Mouse (Mus musculus): ENCODE measurements around the gene Crisp4. TPM values are rescaled to one million over a fixed set of nuclear protein-coding genes. Genes with fewer than 3 reads are reported as not detected.

Gene Crisp4
- polyA plus RNA-seq (2016; fragmentation: Nextera tagmentation; extraction: Ambion mirVana) = not detected in 2 replicates

DNA sequence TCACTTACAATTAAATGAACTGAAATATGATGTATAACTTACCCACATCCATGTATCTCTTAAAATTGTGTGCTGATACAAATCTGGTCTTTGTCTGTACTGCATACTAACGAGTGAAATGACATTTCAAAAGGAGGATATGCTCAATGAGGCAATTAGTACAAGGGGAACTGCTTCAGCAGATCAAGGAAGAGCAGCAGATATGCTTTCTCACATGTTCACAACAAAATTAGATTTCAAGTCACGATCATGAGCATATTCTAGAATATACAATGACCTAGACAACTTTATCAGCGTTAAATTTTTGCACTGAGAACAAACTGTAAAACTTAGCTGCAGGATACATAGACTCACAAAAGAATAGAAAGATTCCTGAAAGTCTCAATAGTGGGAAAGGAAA lies at the start of gene Crisp4:
Gene Crisp4, minus strand, starts transcription at position 101 of the 400 bp plus-strand sequence.
- no peak for ATAC-seq (ENCODE audit: insufficient number of reproducible peaks, insufficient read depth, low FRiP score, low TSS enrichment, low read depth)
- Histone ChIP-seq H3K27me3 (no peaks in the 10 kb centered on the region), H3K4me3 (replicated peaks) (no peak within 1 kb of the TSS), H3K27ac (no peak within 1 kb of the TSS), H3K36me3 (no peaks in the 10 kb centered on the region), H3K9ac (replicated peaks) (no peak within 1 kb of the TSS), H3K4me1 (replicated peaks) (no peaks in the 10 kb centered on the region), H3K9me3 (no peaks in the 10 kb centered on the region), H3K4me2 (no peak within 1 kb of the TSS)
- 76% methylated on average over 3 of the region's 3 CpGs for WGBS

GRCm38 (mm10) chr1:18191719-18192118 lies 46.0 kb upstream of the Crisp4 start:
- no peaks in the 10 kb centered on the region for H3K4me1 ChIP-seq (replicated peaks)
- H3K4me3 ChIP-seq (replicated peaks) = no peak overlapping the region
- H3K9me3 ChIP-seq = no peaks in the 10 kb centered on the region
- no peak overlapping the region for H3K9ac ChIP-seq (replicated peaks)
- no peak for ATAC-seq (ENCODE audit: insufficient number of reproducible peaks, insufficient read depth, low FRiP score, low TSS enrichment, low read depth)
- H3K27me3 ChIP-seq = no peaks in the 10 kb centered on the region
- WGBS = 13% methylated on average over 4 of the region's 4 CpGs
- no peak overlapping the region for H3K27ac ChIP-seq
- no peak overlapping the region for H3K4me2 ChIP-seq
- H3K36me3 ChIP-seq = no peaks in the 10 kb centered on the region

GRCm38 (mm10) chr1:18190714-18191712 lies 45.3 kb upstream of the Crisp4 start:
- H3K4me3 ChIP-seq (replicated peaks) = no peak overlapping the region
- H3K4me1 ChIP-seq (replicated peaks) = no peaks in the 10 kb centered on the region
- H3K36me3 ChIP-seq = no peaks in the 10 kb centered on the region
- no peak overlapping the region for H3K27ac ChIP-seq
- 4% methylated on average over 1 of the region's 1 CpGs for WGBS
- no peak for ATAC-seq (ENCODE audit: insufficient number of reproducible peaks, insufficient read depth, low FRiP score, low TSS enrichment, low read depth)
- no peak overlapping the region for H3K4me2 ChIP-seq
- no peaks in the 10 kb centered on the region for H3K9me3 ChIP-seq
- no peak overlapping the region for H3K9ac ChIP-seq (replicated peaks)
- no peaks in the 10 kb centered on the region for H3K27me3 ChIP-seq

DNA sequence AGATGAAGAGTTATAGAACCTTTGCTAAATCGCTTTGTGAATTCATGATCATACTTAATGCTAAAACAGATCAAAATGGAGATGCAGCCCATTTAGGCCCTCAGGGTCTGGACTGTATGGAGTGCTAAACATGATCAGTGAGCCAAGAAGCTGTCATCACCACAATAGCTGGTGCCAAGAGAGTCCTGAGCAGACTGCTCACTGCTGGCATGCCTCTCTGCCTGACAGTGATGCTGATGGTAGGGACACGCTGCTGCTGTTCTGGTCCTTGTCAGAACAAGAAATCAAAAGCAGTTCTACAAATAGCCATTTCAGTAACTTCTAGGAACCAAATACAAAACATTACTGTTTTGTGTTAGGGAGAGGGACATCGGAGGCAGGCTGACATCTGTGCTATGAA lies 35.5 kb upstream of the Crisp4 start:
- Histone ChIP-seq H3K4me3 (replicated peaks) (no peak overlapping the region), H3K27me3 (no peaks in the 10 kb centered on the region), H3K4me1 (replicated peaks) (no peaks in the 10 kb centered on the region), H3K9me3 (no peaks in the 10 kb centered on the region), H3K27ac (no peak overlapping the region), H3K36me3 (no peaks in the 10 kb centered on the region), H3K9ac (replicated peaks) (no peak overlapping the region), H3K4me2 (no peak overlapping the region)
- no peak for ATAC-seq (ENCODE audit: insufficient number of reproducible peaks, insufficient read depth, low FRiP score, low TSS enrichment, low read depth)
- 85% methylated on average over 3 of the region's 3 CpGs for WGBS

DNA sequence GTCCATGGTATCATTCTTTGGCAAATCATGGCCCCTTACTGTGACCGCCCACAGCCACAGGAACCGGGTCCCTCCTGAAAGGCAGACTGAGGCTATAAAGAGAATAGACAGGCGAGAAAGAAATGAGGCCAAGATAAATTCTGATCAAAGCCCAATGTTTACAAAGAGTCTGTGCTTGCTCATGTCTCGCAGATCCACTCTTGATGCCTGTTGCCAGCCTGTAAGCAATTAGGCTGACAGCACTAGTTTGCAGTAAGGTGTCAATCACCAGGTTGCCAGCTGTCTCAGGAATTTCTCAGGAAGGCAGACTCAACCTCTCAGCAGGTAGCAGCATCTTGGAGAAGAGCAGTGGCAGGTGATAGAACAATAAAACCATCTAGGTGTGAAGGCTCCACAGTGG lies 24.9 kb upstream of the Crisp4 start:
- no peak overlapping the region for H3K9ac ChIP-seq (replicated peaks)
- H3K36me3 ChIP-seq = no peaks in the 10 kb centered on the region
- no peak overlapping the region for H3K4me2 ChIP-seq
- ATAC-seq (ENCODE audit: insufficient number of reproducible peaks, insufficient read depth, low FRiP score, low TSS enrichment, low read depth) = no peak
- H3K4me3 ChIP-seq (replicated peaks) = no peak overlapping the region
- no peak overlapping the region for H3K27ac ChIP-seq
- no peaks in the 10 kb centered on the region for H3K27me3 ChIP-seq
- no peaks in the 10 kb centered on the region for H3K4me1 ChIP-seq (replicated peaks)
- H3K9me3 ChIP-seq = 0 out of 2 replicates have a peak, but pooled peaks cover 5% of the 10 kb centered on the region
- WGBS = 59% methylated on average over 4 of the region's 4 CpGs

- Histone ChIP-seq H3K9me3 (0 out of 2 replicates have a peak, but pooled peaks cover 5% of the 10 kb centered on the region), H3K9ac (replicated peaks) (no peak overlapping the region), H3K4me2 (no peak overlapping the region), H3K27ac (no peak overlapping the region), H3K4me1 (replicated peaks) (no peaks in the 10 kb centered on the region), H3K36me3 (no peaks in the 10 kb centered on the region), H3K4me3 (replicated peaks) (no peak overlapping the region), H3K27me3 (no peaks in the 10 kb centered on the region)
- WGBS = 76% methylated on average over 1 of the region's 1 CpGs
- ATAC-seq (ENCODE audit: insufficient number of reproducible peaks, insufficient read depth, low FRiP score, low TSS enrichment, low read depth) = no peak
Measured at GRCm38 (mm10) chr1:18168261-18168660, 22.6 kb upstream of the Crisp4 start.

DNA sequence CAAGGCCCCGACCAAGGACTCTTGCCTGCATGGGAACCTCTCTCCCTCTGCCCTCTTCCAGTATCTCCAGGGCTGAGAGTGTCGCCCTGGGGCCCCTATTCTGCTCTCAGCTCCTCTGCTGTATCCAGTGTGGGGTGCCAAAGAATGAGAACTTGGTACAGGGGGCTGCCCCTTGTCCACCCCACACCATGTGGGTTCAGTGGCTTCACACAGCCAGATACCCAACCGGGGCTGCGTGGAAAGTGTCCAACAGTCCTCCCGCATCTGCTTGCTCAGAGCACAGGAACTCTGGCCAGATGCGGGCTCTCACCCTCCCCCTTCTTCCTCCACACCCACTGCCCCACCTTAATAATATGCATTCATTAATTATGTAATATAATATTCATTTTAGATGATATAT lies 13.4 kb upstream of the Crisp4 start:
- Histone ChIP-seq H3K27me3 (no peaks in the 10 kb centered on the region), H3K9ac (replicated peaks) (no peak overlapping the region), H3K4me1 (replicated peaks) (no peaks in the 10 kb centered on the region), H3K4me3 (replicated peaks) (no peak overlapping the region), H3K4me2 (no peak overlapping the region), H3K27ac (no peak overlapping the region), H3K36me3 (no peaks in the 10 kb centered on the region), H3K9me3 (no peaks in the 10 kb centered on the region)
- WGBS = 85% methylated on average over 6 of the region's 6 CpGs
- no peak for ATAC-seq (ENCODE audit: insufficient number of reproducible peaks, insufficient read depth, low FRiP score, low TSS enrichment, low read depth)

DNA sequence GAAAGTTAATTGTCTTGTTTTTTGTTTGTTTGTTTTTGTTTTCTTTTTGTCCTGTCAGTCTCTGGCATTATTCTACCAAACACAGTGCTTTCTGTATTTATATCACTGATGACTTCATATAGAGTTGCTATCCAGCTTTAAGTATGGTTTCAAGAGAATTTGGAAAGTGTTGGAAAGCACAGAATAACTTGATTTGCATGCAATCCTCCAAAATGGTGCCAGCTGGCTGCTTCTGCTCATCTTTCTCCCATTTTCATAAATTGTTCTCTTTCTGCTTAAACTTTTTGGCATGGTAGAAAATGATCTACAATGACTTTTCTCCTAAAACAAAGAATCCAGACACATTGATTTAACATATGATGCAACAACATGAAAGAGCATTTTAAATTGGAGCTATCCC lies 2.5 kb upstream of the Crisp4 start:
- H3K4me1 ChIP-seq (replicated peaks) = no peaks in the 10 kb centered on the region
- H3K27me3 ChIP-seq = no peaks in the 10 kb centered on the region
- ATAC-seq (ENCODE audit: insufficient number of reproducible peaks, insufficient read depth, low FRiP score, low TSS enrichment, low read depth) = no peak
- H3K36me3 ChIP-seq = no peaks in the 10 kb centered on the region
- H3K9me3 ChIP-seq = peaks cover 3% of the 10 kb centered on the region; the same call in 1 of the 2 replicates
- H3K9ac ChIP-seq (replicated peaks) = no peak overlapping the region
- H3K4me2 ChIP-seq = no peak overlapping the region
- no peak overlapping the region for H3K27ac ChIP-seq
- no peak overlapping the region for H3K4me3 ChIP-seq (replicated peaks)

DNA sequence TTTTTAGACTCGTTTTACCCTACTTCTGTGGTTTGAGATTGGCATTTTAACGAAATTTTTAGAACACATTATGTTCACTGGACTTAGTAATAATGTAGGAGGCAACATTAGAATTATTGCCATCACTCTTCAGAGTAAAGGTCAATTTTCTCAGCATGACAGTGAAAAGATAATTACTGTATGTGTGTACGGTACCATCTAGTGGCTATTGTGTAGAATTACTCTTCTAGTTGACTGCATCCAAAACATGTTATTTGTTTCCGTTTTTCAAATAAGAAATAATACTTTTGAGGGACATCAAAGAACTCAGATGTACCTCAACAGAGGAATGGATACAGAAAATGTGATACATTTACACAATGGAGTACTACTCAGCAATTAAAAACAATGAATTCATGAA lies 14.0 kb downstream of the Crisp4 start:
- 61% methylated on average over 4 of the region's 4 CpGs for WGBS
- ATAC-seq (ENCODE audit: insufficient number of reproducible peaks, insufficient read depth, low FRiP score, low TSS enrichment, low read depth) = no peak

DNA sequence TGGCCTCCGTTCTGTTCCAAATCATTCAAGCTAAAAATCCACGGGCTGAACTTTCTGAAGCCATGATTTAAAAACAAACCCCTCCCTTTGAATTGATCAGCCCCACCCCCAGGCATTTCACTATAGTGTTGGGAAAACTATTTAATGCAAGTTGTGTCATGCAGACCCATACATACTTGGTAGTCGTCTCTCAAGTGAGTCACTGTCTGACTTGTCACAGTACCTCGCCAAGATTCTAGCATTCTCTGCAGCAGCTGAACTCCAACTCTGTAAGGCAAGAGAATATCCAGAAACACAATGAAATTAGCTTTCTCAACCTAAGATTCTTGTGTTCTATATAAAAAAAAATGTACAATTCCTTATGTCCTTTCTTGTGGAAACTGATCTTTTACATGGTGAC lies 15.7 kb downstream of the Crisp4 start:
- no peaks in the 10 kb centered on the region for H3K36me3 ChIP-seq
- H3K4me2 ChIP-seq = no peak overlapping the region
- no peaks in the 10 kb centered on the region for H3K9me3 ChIP-seq
- ATAC-seq (ENCODE audit: insufficient number of reproducible peaks, insufficient read depth, low FRiP score, low TSS enrichment, low read depth) = no peak
- no peak overlapping the region for H3K4me3 ChIP-seq (replicated peaks)
- no peaks in the 10 kb centered on the region for H3K4me1 ChIP-seq (replicated peaks)
- H3K27me3 ChIP-seq = no peaks in the 10 kb centered on the region
- no peak overlapping the region for H3K9ac ChIP-seq (replicated peaks)
- 79% methylated on average over 4 of the region's 4 CpGs for WGBS
- no peak overlapping the region for H3K27ac ChIP-seq

More for the DNA sequence above, 14.0 kb downstream of the Crisp4 start:
- Histone ChIP-seq H3K9ac (replicated peaks) (no peak overlapping the region), H3K4me1 (replicated peaks) (no peaks in the 10 kb centered on the region), H3K36me3 (no peaks in the 10 kb centered on the region), H3K27ac (no peak overlapping the region), H3K27me3 (no peaks in the 10 kb centered on the region), H3K4me3 (replicated peaks) (no peak overlapping the region), H3K9me3 (no peaks in the 10 kb centered on the region), H3K4me2 (no peak overlapping the region)

DNA sequence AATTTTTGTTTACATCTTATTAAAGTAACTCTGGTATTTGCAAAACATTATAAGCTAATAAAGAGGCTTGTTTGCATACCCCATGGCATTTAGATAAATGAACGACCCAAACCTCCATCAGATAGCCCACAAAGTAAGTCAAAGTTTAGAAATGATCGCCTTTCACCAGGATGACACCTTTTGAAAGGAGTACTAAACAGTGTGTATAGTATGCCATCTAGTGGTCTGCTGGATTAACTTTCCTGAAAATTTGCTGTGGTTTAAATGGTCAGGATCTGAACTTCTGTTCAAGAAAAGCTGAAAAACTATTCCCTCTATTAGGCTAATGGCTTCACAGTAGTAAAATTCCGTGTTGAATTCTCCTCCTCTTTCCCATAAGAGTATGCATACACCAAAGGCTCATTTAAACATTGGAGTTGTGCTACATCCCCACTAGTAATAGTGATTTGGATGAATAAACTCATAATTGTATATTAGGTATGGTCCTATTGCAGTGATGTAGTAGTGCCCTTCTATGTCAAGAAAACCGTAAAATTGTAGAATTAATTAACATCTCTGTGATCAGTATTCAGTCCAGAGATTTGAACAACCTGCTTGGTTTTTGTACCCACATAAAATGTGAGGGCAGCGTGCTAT lies 38.9 kb downstream of the Crisp4 start:
- Histone ChIP-seq H3K27ac (no peak overlapping the region), H3K4me1 (replicated peaks) (no peaks in the 10 kb centered on the region), H3K27me3 (no peaks in the 10 kb centered on the region), H3K9ac (replicated peaks) (no peak overlapping the region), H3K4me3 (replicated peaks) (no peak overlapping the region), H3K4me2 (no peak overlapping the region), H3K9me3 (no peaks in the 10 kb centered on the region), H3K36me3 (no peaks in the 10 kb centered on the region)
- ATAC-seq (ENCODE audit: insufficient number of reproducible peaks, insufficient read depth, low FRiP score, low TSS enrichment, low read depth) = no peak
- 38% methylated on average over 5 of the region's 5 CpGs for WGBS
